Mouse (Mus musculus): ENCODE data around the gene Cmc1. TPM values are rescaled to one million over a fixed set of nuclear protein-coding genes. Genes with fewer than 3 reads are reported as not detected.
A peak's percentile ranks its signal among the peaks of the same experiment; 100 is the strongest.

Gene Cmc1
- polyA plus RNA-seq, 1 experiment, result 0.89 TPM

DNA sequence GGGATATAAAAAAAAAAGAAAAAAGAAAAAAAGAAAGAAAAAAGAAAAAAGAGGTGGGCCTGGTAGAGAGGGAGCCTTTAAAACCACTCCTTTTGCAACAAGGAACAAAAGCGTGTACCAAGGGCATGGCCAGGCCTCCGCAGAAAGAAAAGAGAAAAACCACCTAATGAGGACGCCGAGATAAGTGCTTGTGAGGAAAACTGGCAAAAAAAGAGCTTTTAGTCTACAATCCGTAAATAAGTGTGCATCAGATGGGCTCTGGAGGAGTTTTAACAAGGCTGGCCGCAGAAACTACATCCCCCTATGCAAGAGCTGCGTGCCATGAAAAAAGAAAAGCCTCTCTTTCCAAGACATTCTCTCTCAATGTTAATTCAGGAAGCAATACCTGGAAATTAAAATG is 37.4 kb upstream of the Cmc1 start:
- H3K4me3 ChIP-seq (ENCODE audit: extremely low read depth, insufficient read depth, insufficient read length), result no peak overlapping the region

GRCm38 (mm10) chr9:118186776-118187175 is 36.8 kb upstream of the Cmc1 start:
- 86% methylated on average over 10 of the region's 10 CpGs for WGBS
- Histone ChIP-seq H3K4me3 (ENCODE audit: extremely low read depth, insufficient read depth, insufficient read length) (no peak overlapping the region), H3K27ac (ENCODE audit: insufficient read depth, low read length) (no peak overlapping the region), H3K4me1 (ENCODE audit: control insufficient read depth, insufficient read depth, insufficient read length) (no peaks in the 10 kb centered on the region), H3K36me3 (ENCODE audit: control insufficient read depth, insufficient read depth, low read length) (no peaks in the 10 kb centered on the region), H3K27me3 (ENCODE audit: control insufficient read depth, insufficient read depth, low read length) (no peaks in the 10 kb centered on the region)
- TF ChIP-seq POLR2A (IDR thresholded peaks at IDR 0.05; ENCODE audit: low read depth, low read length), result no peak
- no peak for DNase-seq (ENCODE audit: low read depth in 1 of 2, low spot score in 2 of 2)

More for the DNA sequence above, 37.4 kb upstream of the Cmc1 start:
- DNase-seq (ENCODE audit: low read depth in 1 of 2, low spot score in 2 of 2), result no peak
- Histone ChIP-seq H3K27ac (ENCODE audit: insufficient read depth, low read length) (no peak overlapping the region), H3K27me3 (ENCODE audit: control insufficient read depth, insufficient read depth, low read length) (no peaks in the 10 kb centered on the region), H3K4me1 (ENCODE audit: control insufficient read depth, insufficient read depth, insufficient read length) (no peaks in the 10 kb centered on the region), H3K36me3 (ENCODE audit: control insufficient read depth, insufficient read depth, low read length) (no peaks in the 10 kb centered on the region)
- WGBS, result 89% methylated on average over 7 of the region's 7 CpGs
- TF ChIP-seq POLR2A (IDR thresholded peaks at IDR 0.05; ENCODE audit: low read depth, low read length) (no peak), CTCF (IDR thresholded peaks at IDR 0.05; ENCODE audit: extremely low read depth, insufficient read depth, insufficient read length, insufficient replicate concordance) (no peak)

DNA sequence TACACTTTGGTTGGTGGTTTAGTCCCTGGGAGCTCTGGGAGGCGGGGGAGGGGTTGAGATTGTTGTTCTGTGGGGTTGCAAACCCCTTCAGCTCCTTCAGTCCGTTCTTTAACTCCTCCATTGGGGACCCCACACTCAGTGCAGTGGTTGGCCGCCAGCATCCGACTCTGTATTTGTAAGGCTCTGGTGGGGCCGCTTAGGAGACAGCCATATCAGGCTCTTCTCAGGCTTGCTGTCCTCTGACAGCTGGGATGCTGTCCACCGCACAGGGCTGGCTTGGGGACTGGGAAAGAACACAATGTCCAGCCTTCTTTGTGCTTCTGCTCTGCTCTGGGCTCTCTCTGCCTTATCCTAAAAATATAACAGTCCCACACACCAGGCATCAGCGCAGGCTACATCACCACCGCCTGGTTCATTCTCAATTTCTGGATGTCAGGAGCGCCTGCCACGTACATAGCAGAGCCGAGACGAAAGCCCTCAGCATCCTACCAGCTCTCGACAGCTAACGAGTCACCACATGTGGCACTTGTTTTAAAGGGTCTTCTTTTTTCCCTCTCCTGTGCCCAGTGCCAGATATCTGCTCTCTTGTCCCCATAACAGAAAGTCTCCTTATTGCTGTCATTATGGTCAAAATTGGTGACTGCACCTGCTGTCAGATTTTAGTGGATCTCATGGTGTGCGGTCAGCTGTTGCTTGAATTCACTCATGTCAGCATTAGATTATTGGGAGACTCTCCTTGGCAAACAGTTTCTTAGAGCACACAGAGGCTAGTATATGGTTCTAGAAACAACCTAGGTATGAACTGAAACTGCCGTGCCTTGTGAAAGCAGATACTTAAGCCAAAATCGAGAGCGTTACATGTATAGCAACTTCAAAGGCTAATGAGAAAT is 29.4 kb upstream of the Cmc1 start:
- 90% methylated on average over 18 of the region's 18 CpGs for WGBS
- Histone ChIP-seq H3K27me3 (ENCODE audit: control insufficient read depth, insufficient read depth, low read length) (no peaks in the 10 kb centered on the region), H3K36me3 (ENCODE audit: control insufficient read depth, insufficient read depth, low read length) (no peaks in the 10 kb centered on the region), H3K27ac (ENCODE audit: insufficient read depth, low read length) (no peak overlapping the region), H3K4me3 (ENCODE audit: extremely low read depth, insufficient read depth, insufficient read length) (no peak overlapping the region), H3K4me1 (ENCODE audit: control insufficient read depth, insufficient read depth, insufficient read length) (no peaks in the 10 kb centered on the region)
- no peak for DNase-seq (ENCODE audit: low read depth in 1 of 2, low spot score in 2 of 2)
- TF ChIP-seq POLR2A (IDR thresholded peaks at IDR 0.05; ENCODE audit: low read depth, low read length), result no peak

DNA sequence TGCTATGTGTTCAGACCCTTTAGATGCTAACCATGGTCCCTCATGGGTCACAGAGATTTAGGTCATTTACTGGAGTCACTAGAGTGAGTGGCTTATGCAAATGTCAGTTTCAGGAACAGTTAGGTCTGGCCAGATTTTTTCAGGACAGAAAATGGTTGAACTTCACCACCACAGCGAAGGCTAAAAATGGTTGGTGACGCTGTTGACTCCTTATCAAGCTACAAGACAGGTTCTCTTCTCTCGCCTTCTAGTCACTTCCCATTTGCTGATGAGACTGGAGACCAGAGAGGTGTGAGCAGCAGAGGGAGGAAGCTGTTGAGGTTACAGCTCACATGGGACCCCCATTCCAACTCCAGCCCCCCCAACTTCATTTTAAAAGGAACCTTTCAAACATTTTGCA is 26.7 kb upstream of the Cmc1 start:
- no peak for TF ChIP-seq CTCF (IDR thresholded peaks at IDR 0.05; ENCODE audit: extremely low read depth, insufficient read depth, insufficient read length, insufficient replicate concordance)
- TF ChIP-seq POLR2A (IDR thresholded peaks at IDR 0.05; ENCODE audit: low read depth, low read length), result no peak
- H3K4me1 ChIP-seq (ENCODE audit: control insufficient read depth, insufficient read depth, insufficient read length), result no peaks in the 10 kb centered on the region
- no peaks in the 10 kb centered on the region for H3K36me3 ChIP-seq (ENCODE audit: control insufficient read depth, insufficient read depth, low read length)
- H3K27ac ChIP-seq (ENCODE audit: insufficient read depth, low read length), result no peak overlapping the region
- WGBS, result 60% methylated on average over 3 of the region's 3 CpGs
- no peaks in the 10 kb centered on the region for H3K27me3 ChIP-seq (ENCODE audit: control insufficient read depth, insufficient read depth, low read length)
- no peak for DNase-seq (ENCODE audit: low read depth in 1 of 2, low spot score in 2 of 2)
- H3K4me3 ChIP-seq (ENCODE audit: extremely low read depth, insufficient read depth, insufficient read length), result no peak overlapping the region

DNA sequence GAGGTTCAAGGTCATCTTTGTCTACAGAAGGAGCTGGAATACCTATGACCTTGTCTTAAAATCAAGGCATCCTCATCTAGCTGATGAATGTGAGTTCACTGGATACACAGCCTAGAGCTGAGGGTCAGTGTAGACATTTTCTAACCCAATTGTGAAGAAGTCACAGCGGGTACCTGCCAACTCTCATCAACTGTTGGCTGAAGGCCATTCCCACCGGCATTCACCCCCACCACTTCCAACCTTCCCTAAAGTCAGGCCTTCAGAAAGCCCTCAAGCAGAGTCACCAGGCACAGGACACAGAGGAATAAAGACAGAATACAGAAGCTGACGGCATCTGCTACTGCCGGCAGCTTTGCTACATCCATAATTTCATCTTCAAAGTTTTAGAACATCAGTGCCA is 25.4 kb upstream of the Cmc1 start:
- DNase-seq (ENCODE audit: low read depth in 1 of 2, low spot score in 2 of 2), result no peak
- no peak overlapping the region for H3K27ac ChIP-seq (ENCODE audit: insufficient read depth, low read length)
- WGBS, result 88% methylated on average over 4 of the region's 4 CpGs
- H3K27me3 ChIP-seq (ENCODE audit: control insufficient read depth, insufficient read depth, low read length), result no peaks in the 10 kb centered on the region
- TF ChIP-seq POLR2A (IDR thresholded peaks at IDR 0.05; ENCODE audit: low read depth, low read length) (no peak), CTCF (IDR thresholded peaks at IDR 0.05; ENCODE audit: extremely low read depth, insufficient read depth, insufficient read length, insufficient replicate concordance) (no peak)
- no peaks in the 10 kb centered on the region for H3K36me3 ChIP-seq (ENCODE audit: control insufficient read depth, insufficient read depth, low read length)
- H3K4me1 ChIP-seq (ENCODE audit: control insufficient read depth, insufficient read depth, insufficient read length), result no peaks in the 10 kb centered on the region
- no peak overlapping the region for H3K4me3 ChIP-seq (ENCODE audit: extremely low read depth, insufficient read depth, insufficient read length)

GRCm38 (mm10) chr9:118173086-118173485 is 23.1 kb upstream of the Cmc1 start:
- 92% methylated on average over 4 of the region's 4 CpGs for WGBS
- Histone ChIP-seq H3K27ac (ENCODE audit: insufficient read depth, low read length) (no peak overlapping the region), H3K36me3 (ENCODE audit: control insufficient read depth, insufficient read depth, low read length) (no peaks in the 10 kb centered on the region), H3K4me3 (ENCODE audit: extremely low read depth, insufficient read depth, insufficient read length) (no peak overlapping the region), H3K27me3 (ENCODE audit: control insufficient read depth, insufficient read depth, low read length) (no peaks in the 10 kb centered on the region), H3K4me1 (ENCODE audit: control insufficient read depth, insufficient read depth, insufficient read length) (no peaks in the 10 kb centered on the region)
- no peak for DNase-seq (ENCODE audit: low read depth in 1 of 2, low spot score in 2 of 2)
- no peak for TF ChIP-seq POLR2A (IDR thresholded peaks at IDR 0.05; ENCODE audit: low read depth, low read length)

DNA sequence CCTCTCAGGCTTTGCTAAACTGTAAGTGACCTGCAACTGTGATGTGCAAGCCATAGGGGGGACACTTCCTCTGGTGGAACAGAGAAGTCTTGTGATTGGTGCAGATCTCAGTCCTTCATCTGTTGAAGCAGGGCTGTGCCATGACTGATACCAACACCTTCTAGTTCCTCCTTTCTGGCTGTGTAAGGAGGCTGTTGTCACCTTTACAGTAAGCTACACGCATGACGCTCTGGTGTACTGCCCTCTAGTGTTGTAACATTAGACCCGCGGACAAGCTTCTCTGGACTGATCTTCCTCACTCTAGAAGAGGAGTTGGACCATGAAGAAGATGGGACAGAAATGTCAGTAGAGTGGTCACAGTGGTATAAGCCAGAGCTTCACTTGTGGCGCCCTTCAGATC is 18.6 kb upstream of the Cmc1 start:
- Histone ChIP-seq H3K36me3 (ENCODE audit: control insufficient read depth, insufficient read depth, low read length) (no peaks in the 10 kb centered on the region), H3K27ac (ENCODE audit: insufficient read depth, low read length) (no peak overlapping the region), H3K4me1 (ENCODE audit: control insufficient read depth, insufficient read depth, insufficient read length) (no peaks in the 10 kb centered on the region), H3K27me3 (ENCODE audit: control insufficient read depth, insufficient read depth, low read length) (no peaks in the 10 kb centered on the region), H3K4me3 (ENCODE audit: extremely low read depth, insufficient read depth, insufficient read length) (no peak overlapping the region)
- TF ChIP-seq POLR2A (IDR thresholded peaks at IDR 0.05; ENCODE audit: low read depth, low read length) (no peak), CTCF (IDR thresholded peaks at IDR 0.05; ENCODE audit: extremely low read depth, insufficient read depth, insufficient read length, insufficient replicate concordance) (peak; percentile 16; the same call in 1 of the 2 replicates)
- WGBS, result 40% methylated on average over 5 of the region's 5 CpGs
- peak in 1 of 2 experiments; percentile 6 for DNase-seq (ENCODE audit: low read depth in 1 of 2, low spot score in 2 of 2)

Data from spleen, adult 2 months (tissue).